Comparison of ENCODE assay signal across 8 mouse cellular contexts in the genomic region with DNA sequence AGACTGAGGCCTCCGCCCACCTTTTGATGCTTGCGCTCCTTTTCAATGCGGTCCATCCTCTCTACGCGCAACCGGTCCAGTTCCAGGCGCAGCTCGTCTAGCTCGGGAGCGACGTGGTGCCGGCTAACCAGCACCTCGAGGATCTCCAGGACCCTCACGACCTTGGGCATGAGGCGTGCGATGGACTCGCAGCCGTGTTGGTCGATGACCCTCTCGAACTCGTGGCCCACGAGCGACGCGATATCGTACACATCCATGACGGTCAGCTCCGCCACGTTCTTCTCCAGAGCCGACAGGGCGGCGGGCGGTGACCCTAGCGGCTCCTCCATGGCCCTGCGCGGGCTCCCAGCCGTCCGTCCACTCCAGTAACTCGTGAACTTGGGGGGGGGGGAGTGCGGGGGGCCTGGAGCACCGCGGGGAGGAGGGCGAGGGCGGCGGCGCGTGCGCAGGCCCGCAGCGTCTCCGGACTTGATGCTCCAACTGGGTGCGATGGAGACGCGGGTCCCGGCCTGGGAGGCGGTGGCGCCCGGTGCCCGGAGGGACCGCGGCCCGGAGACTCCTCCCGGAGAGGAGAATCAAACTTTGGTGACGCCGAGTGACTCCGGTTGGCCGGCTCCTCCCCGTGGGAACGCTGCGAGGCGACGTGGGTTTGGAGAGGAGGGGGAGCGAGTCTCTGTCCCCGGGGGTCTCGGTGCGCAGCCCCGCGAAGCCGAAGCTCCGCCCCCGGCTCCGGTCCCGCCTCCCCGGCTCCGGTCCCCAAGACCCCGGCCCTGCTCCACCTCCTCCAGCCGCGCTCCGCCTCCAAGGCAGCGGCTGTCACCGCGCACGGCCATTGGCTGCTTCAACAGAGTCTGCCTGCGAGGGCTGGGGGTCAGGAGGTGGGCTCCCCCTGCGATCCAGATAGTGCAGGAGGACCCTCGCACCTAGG. TPM values are rescaled to one million over a fixed set of nuclear protein-coding genes. Genes with fewer than 3 reads are reported as not detected.
DNase-seq lines count a peak whose midpoint lies in the region; ATAC-seq and TF ChIP-seq lines count a peak whose summit lies in the region.

Rilpl1 (minus strand) TSS at position 737 of the 928 bp plus-strand sequence.

- H3K27ac ChIP-seq in embryonic facial prominence, embryonic 13.5 days = peak within 1 kb of the TSS; percentile 85
- H3K27ac ChIP-seq in heart, embryonic 10.5 days = peak within 1 kb of the TSS; percentile 95
- H3K27ac ChIP-seq in kidney, embryonic 14.5 days (ENCODE audit: low read depth, low read length) = peak within 1 kb of the TSS; percentile 81
- peak within 1 kb of the TSS; percentile 5; the same call in 1 of the 2 replicates for H3K27ac ChIP-seq in liver, adult 2 months (replicated peaks; ENCODE audit: insufficient read depth, low read depth, low read length)
- peak within 1 kb of the TSS; percentile 83 for H3K27ac ChIP-seq in stomach, postnatal 0 days (replicated peaks)

- H3K36me3 ChIP-seq in embryonic facial prominence, embryonic 13.5 days = peaks cover 11% of the 10 kb centered on the region
- peaks cover 10% of the 10 kb centered on the region for H3K36me3 ChIP-seq in heart, embryonic 10.5 days
- no peaks in the 10 kb centered on the region for H3K36me3 ChIP-seq in kidney, embryonic 14.5 days (ENCODE audit: control insufficient read depth, insufficient read depth, low read length)
- H3K36me3 ChIP-seq in liver, adult 2 months (ENCODE audit: control insufficient read depth, insufficient read depth, low read length) = no peaks in the 10 kb centered on the region
- H3K36me3 ChIP-seq in myocyte (ENCODE audit: control insufficient read depth, insufficient read depth) = no peaks in the 10 kb centered on the region
- no peaks in the 10 kb centered on the region; the same call in 1 of the 2 replicates for H3K36me3 ChIP-seq in stomach, postnatal 0 days (ENCODE audit: control insufficient read depth, insufficient read depth, low read length)

- H3K27me3 ChIP-seq in embryonic facial prominence, embryonic 13.5 days = no peaks in the 10 kb centered on the region
- H3K27me3 ChIP-seq in heart, embryonic 10.5 days (ENCODE audit: insufficient read depth, poor library complexity, severe bottlenecking) = no peaks in the 10 kb centered on the region
- no peaks in the 10 kb centered on the region for H3K27me3 ChIP-seq in kidney, embryonic 14.5 days (ENCODE audit: control insufficient read depth, insufficient read depth, low read length)
- H3K27me3 ChIP-seq in liver, adult 2 months (ENCODE audit: control insufficient read depth, insufficient read depth, low read length) = no peaks in the 10 kb centered on the region
- no peaks in the 10 kb centered on the region for H3K27me3 ChIP-seq in myocyte (ENCODE audit: control insufficient read depth, insufficient read depth, insufficient read length)
- no peaks in the 10 kb centered on the region for H3K27me3 ChIP-seq in stomach, postnatal 0 days (ENCODE audit: control insufficient read depth, insufficient read depth, low read length)

- peak; percentile 89 for ATAC-seq in embryonic facial prominence, embryonic 13.5 days (ENCODE audit: insufficient number of reproducible peaks, insufficient read depth, low FRiP score, low TSS enrichment, low read depth)
- peak; percentile 88 for ATAC-seq in kidney, embryonic 14.5 days (ENCODE audit: low FRiP score, low TSS enrichment)
- peak; percentile 72 for ATAC-seq in stomach, postnatal 0 days (ENCODE audit: low FRiP score, low TSS enrichment)

- TF ChIP-seq EP300 in stomach, postnatal 0 days (optimal IDR thresholded peaks at IDR 0.05) = no peak

- H3K4me3 ChIP-seq in embryonic facial prominence, embryonic 13.5 days = peak within 1 kb of the TSS; percentile 77
- H3K4me3 ChIP-seq in heart, embryonic 10.5 days = peak within 1 kb of the TSS; percentile 89
- peak within 1 kb of the TSS; percentile 84 for H3K4me3 ChIP-seq in kidney, embryonic 14.5 days (ENCODE audit: low read length)
- H3K4me3 ChIP-seq in liver, adult 2 months (ENCODE audit: insufficient read depth, low read depth, low read length) = peak within 1 kb of the TSS; percentile 68
- peak within 1 kb of the TSS; percentile 73 for H3K4me3 ChIP-seq in myocyte
- peak within 1 kb of the TSS; percentile 82 for H3K4me3 ChIP-seq in stomach, postnatal 0 days (ENCODE audit: low read depth, low read length)

- WGBS in embryonic facial prominence, embryonic 13.5 days = under 1% methylated on average over 86 of the region's 96 CpGs
- under 1% methylated on average over 95 of the region's 96 CpGs for WGBS in heart, embryonic 10.5 days
- under 1% methylated on average over 81 of the region's 96 CpGs for WGBS in kidney, embryonic 14.5 days
- 2% methylated on average over 90 of the region's 96 CpGs for WGBS in liver, adult 2 months
- WGBS in stomach, postnatal 0 days = under 1% methylated on average over 85 of the region's 96 CpGs

- no peak for TF ChIP-seq CTCF in liver, adult 2 months (IDR thresholded peaks at IDR 0.05; ENCODE audit: low read depth, low read length)
- no peak for TF ChIP-seq CTCF in stomach, postnatal 0 days (IDR thresholded peaks at IDR 0.05; ENCODE audit: low read depth)

- H3K4me1 ChIP-seq in embryonic facial prominence, embryonic 13.5 days = peaks cover 40% of the 10 kb centered on the region
- peaks cover 48% of the 10 kb centered on the region for H3K4me1 ChIP-seq in heart, embryonic 10.5 days
- H3K4me1 ChIP-seq in kidney, embryonic 14.5 days (ENCODE audit: control insufficient read depth, insufficient read depth, low read length) = peaks cover 37% of the 10 kb centered on the region
- peaks cover 4% of the 10 kb centered on the region; the same call in 1 of the 2 replicates for H3K4me1 ChIP-seq in liver, adult 2 months (ENCODE audit: control insufficient read depth, insufficient read depth, low read length)
- H3K4me1 ChIP-seq in stomach, postnatal 0 days (replicated peaks; ENCODE audit: control insufficient read depth, insufficient read depth) = peaks cover 8% of the 10 kb centered on the region

- peak within 1 kb of the TSS; percentile 67 for H3ac ChIP-seq in myocyte (ENCODE audit: control insufficient read depth, insufficient read length)

- peak; percentile 66 for DNase-seq in 3T3-L1 (ENCODE audit: low read depth, low spot score)
- peak; percentile 91 for DNase-seq in adrenal gland, postnatal 14 days
- peak; percentile 92 for DNase-seq in heart, embryonic 10.5 days (ENCODE audit: low spot score)
- no peak for DNase-seq in liver, adult 2 months (ENCODE audit: extremely low read depth, low read depth, low spot score)
- DNase-seq in stomach, postnatal 0 days (ENCODE audit: low spot score) = peak; percentile 69

- H3K9me3 ChIP-seq in embryonic facial prominence, embryonic 13.5 days = no peaks in the 10 kb centered on the region
- H3K9me3 ChIP-seq in heart, embryonic 10.5 days = no peaks in the 10 kb centered on the region
- no peaks in the 10 kb centered on the region for H3K9me3 ChIP-seq in kidney, embryonic 14.5 days (ENCODE audit: control insufficient read depth, low read length)
- no peaks in the 10 kb centered on the region for H3K9me3 ChIP-seq in stomach, postnatal 0 days (ENCODE audit: control insufficient read depth, low read length)

- 0 out of 2 replicates have a peak, but pooled peaks cover 4% of the 10 kb centered on the region for H3K79me2 ChIP-seq in liver, adult 2 months (ENCODE audit: control insufficient read depth, insufficient read depth, low read length)
- peaks cover 8% of the 10 kb centered on the region for H3K79me2 ChIP-seq in myocyte (ENCODE audit: control insufficient read depth, insufficient read depth)

- TF ChIP-seq POLR2A in liver, adult 2 months (IDR thresholded peaks at IDR 0.05; ENCODE audit: extremely low read depth, insufficient read depth, low read length) = 0 out of 2 replicates have a peak, but pooled peaks have one; percentile 6
- peak; percentile 42 for TF ChIP-seq POLR2A in myocyte (IDR thresholded peaks at IDR 0.05; ENCODE audit: insufficient read length, low read depth)

- H3K9ac ChIP-seq in embryonic facial prominence, embryonic 13.5 days = peak within 1 kb of the TSS; percentile 84
- H3K9ac ChIP-seq in kidney, embryonic 14.5 days (ENCODE audit: low read depth, low read length) = peak within 1 kb of the TSS; percentile 82
- peak within 1 kb of the TSS; percentile 81 for H3K9ac ChIP-seq in liver, adult 2 months (ENCODE audit: low read depth, low read length)
- H3K9ac ChIP-seq in stomach, postnatal 0 days (ENCODE audit: low read length) = peak within 1 kb of the TSS; percentile 77

- H3K4me2 ChIP-seq in embryonic facial prominence, embryonic 13.5 days = peak within 1 kb of the TSS; percentile 89
- H3K4me2 ChIP-seq in kidney, embryonic 14.5 days (replicated peaks; ENCODE audit: low read depth, low read length) = peak within 1 kb of the TSS; percentile 88
- peak within 1 kb of the TSS; percentile 85 for H3K4me2 ChIP-seq in myocyte (ENCODE audit: low read depth)
- H3K4me2 ChIP-seq in stomach, postnatal 0 days (replicated peaks; ENCODE audit: low read depth) = peak within 1 kb of the TSS; percentile 77

TF ChIP-seq in myocyte, 11 proteins besides CTCF, POLR2A, EP300 and RAD21:
- TF ChIP-seq MAX (IDR thresholded peaks at IDR 0.05; ENCODE audit: low read depth) (no peak), E2F4 (IDR thresholded peaks at IDR 0.05; ENCODE audit: insufficient read depth) (no peak), MYOD1 (IDR thresholded peaks at IDR 0.05; ENCODE audit: control insufficient read depth in 1 of 3, insufficient read length in 2 of 3, low read depth in 2 of 3) (peak in 1 of 3 experiments; percentile 9), MYOG (IDR thresholded peaks at IDR 0.05; ENCODE audit: control insufficient read depth in 1 of 3, insufficient read depth in 1 of 3, insufficient read length in 2 of 3, low read depth in 2 of 3) (peak in 2 of 3 experiments; percentile 4 to 26), POLR2AphosphoS2 (IDR thresholded peaks at IDR 0.05; ENCODE audit: insufficient read length, low read depth) (peak; percentile 57)
TF ChIP-seq in myocyte: peak in this region for 3.

RNA-seq across cellular contexts. Expression of gene Rilpl1, which starts in this region (rescaled TPM):
- total RNA-seq in adrenal gland, postnatal 14 days (2021) = 15.8 and 18.1 TPM in 2 replicates
- 23.3 and 24.5 TPM in 2 replicates for polyA plus RNA-seq in embryonic facial prominence, embryonic 13.5 days (2015; fragmentation: Nextera tagmentation; extraction: Ambion mirVana)
- 22.7 and 25.5 TPM in 2 replicates for polyA plus RNA-seq in heart, embryonic 10.5 days (2016; fragmentation: Nextera tagmentation; extraction: Ambion mirVana)
- polyA plus RNA-seq in kidney, embryonic 14.5 days (2014; fragmentation: Nextera tagmentation; extraction: Ambion mirVana) = 21.9 and 26.1 TPM in 2 replicates
- total RNA-seq in liver, adult 2 months (2014; rRNA removed) = 1.4 and 1.6 TPM in 2 replicates
- polyA plus RNA-seq in liver, adult 2 months (2012; rRNA removed) = 0.97 and 2.0 TPM in 2 replicates
- polyA plus RNA-seq in myocyte (2012; fragmentation: generic; extraction: Trizol) = 43.1 TPM
- 9.0 and 9.3 TPM in 2 replicates for polyA plus RNA-seq in stomach, postnatal 0 days (2015; fragmentation: Nextera tagmentation; extraction: Ambion mirVana)

Comparison
In these comparisons a context has a peak if more than half of its experiments do, and no peak if none do; other contexts are left out.
1. H3K27ac ChIP-seq: peak in every context shown above with its lines; median percentile 95 in heart, embryonic 10.5 days; 85 in embryonic facial prominence, embryonic 13.5 days; 83 in stomach, postnatal 0 days; 81 in kidney, embryonic 14.5 days; 5 in liver, adult 2 months.